Mouse (Mus musculus) cerebellum, postnatal 10 days (tissue): ENCODE measurements at regions not wholly inside any gene's neighbourhood (a gene's known extent, or its start where the extent isn't known, plus 50 kb on each side); places are given as distances from the start of the nearest gene placed in this dataset.

Source experiments
- DNase-seq, 2 experiments: peaks; one replicate each; pipeline ENCODE4 v3.0.0; 2021; ENCODE audit warnings: mixed read lengths in 2 of 2

DNA sequence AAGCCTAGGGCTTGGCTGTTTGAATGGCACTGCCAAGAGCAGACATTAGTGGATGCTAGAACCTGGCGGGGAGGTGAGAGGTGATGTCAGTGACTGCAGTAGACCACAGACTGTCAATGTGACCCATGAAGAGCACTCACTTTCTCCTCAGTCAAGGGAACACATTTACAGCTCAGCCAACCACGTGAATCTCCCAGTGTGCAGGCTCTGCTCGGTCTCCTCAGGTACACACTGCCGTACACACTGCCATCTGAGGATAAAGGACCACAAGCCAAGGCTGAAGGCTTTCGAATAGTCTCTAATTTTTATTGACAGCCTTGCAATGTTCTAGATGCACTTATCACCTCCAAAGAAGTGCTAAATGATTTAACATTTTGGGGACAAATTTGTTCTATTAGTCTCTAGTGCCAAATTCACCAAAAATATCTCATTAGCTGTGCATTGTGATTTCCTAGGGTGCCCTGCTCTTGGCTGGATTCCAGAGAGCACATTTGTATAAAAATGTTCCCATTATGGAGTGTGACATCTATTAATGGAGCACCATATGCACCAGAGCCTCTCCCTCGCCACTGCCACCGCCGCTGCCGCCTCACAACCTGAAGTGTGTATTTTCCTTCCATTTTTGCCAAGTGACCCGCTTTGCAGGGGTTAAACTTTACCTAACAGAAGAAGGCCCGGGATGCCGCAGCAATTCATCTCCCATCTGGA, 168.7 kb downstream of the Zfp326 start:
- peak; percentile 60 to 63 for DNase-seq

DNA sequence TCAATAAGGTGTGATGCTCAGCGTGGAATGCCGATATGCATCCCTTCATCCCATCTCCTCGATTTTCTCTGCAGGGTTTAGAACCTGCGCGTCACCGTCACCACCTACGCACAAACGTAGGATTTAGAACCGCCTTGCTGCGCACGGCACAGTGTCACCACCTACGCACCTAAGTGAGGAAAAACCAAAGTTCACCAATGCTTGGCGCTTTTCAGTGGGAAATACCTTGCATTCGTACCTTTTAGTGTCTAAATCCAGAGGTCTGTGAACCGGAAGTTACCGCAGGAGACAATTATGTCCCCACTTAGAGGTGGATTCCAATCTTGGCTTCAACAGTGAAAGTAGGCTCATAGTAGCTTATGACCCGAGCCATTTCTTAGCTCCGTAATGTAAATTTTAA, 162.0 kb downstream of the Zfp326 start:
- DNase-seq = no peak

DNA sequence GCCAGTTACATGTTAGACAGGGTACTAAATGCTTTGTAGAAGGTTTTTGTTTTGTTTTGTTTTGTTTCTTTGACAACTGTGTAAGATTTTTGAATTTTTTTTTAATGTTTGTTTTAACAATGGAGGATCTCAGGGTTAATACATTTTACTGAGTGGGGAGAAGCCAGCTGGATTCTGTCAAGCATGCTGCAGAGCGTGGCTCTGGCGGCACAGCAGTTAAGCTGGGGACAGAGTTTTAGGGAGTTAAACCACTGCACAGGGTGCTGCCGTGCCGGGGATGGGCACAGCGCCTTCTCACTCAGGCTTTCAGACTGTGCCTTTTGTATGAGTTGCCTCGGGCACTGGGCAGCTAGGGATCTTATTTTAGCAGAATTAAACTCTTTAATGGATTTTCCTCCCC, 159.8 kb downstream of the Zfp326 start:
- DNase-seq = peak in 1 of 2 experiments; percentile 25

DNA sequence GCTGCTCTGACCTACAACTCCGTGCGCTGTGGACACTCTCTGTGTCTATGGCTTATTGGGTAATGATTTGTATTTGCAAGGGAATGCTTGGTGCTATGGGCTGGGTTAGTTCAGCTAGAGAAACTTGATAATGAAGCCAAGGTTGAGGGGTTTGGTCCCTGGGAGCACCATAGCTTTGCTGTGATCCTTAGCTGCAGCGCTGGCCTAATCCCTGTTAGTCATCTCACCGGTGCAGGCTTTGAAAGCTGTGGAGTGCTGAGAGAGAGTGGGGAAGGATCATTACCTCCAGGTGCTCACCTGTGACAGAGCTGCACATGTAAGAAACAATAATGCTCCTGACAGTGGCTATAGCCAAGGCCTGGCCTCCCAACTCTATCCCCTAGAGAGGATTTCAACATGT, 156.6 kb downstream of the Zfp326 start:
- no peak for DNase-seq

DNA sequence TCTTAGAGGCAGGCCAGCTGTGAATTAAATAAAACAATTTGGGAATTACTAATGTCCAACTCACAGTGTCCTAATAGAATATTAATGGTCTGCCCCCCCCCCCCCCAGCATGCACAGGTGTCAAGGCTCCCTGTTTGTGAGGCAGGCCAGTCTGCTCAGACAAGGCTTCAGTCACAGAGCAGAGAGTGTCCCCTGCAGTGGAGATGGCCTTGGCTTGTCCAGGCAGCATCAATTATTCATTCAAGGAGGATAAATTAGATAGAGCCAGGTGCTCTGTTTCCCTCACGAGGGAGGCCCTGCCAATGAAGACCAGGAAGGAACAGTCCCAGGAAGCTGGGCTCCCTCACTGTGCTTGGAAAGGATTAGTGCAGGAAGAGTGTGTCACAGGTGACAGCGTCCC, 150.5 kb downstream of the Zfp326 start:
- peak in 1 of 2 experiments; percentile 29 for DNase-seq

DNA sequence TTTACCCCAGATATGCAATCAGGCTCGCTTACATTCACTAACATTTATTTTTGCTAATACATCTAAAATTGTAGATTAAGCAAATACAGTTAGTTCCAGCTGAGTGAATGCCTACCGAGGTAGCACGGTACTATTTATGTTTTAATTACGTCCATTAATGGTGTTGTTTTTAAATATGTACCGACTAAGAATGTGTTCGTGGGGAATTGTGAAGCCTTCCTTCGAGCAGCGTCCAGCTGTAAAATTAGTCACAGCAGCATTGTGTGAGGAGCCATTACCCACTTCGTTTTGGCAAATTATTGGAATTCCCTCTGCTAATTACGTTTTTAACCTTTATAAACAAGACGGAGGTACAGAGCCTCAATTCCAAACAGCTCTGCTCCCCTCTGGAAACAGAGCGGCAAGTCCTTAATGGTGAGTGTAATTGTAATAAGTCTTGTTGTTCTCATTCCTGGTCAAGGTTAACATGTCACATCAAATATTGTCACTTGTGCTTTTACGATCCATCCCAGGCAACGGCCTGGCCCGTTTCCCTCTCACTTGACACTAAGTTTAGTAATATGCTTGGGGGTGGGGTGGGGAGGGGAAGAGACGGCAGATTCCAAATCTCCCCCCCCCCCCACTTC, 128.0 kb downstream of the Zfp326 start:
- DNase-seq = peak; percentile 31 to 36

DNA sequence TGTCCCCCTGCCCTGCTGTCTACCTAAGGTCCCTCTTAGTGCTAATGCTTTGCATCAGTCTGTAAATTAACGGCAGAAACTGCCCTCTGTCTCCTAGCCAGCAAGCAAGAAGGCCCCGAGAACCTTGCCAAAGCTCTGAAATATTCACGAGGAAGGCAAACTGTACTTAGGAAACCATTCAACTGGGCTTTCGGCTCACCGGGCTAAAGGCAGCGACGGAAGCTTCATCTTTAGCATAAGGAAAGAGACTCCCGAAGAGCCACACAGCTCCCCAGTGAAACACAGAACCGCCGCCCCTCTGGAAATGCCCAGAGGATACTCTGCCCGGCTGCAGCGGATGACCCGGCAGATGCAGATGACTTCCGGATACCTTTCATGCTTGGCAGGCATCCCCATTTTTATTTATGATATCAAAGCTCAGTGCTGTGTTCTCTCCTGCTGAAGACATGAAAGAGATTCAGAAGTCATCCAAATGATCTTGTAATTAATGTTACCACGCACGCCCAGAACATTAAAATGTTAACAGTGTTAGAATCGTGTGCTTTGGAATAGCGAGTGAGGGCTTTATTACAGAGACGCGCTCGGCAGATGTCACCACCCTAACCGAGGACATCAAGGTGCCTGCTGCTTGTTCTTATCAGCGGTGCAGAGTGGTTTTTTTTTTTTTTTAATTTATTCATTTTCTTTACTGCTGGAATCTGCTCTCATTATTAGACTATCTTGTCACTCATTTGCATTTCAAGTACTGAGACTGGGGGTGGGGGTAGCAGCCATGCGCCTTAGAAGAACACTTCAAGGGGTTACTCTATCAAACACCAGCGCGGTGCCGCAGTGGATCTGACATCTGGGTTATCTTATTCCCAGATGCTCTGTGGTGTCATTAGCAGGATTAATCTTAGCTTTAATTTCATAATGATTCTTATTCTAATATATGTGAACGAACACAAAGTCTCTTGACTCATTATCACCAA, 127.2 kb downstream of the Zfp326 start:
- DNase-seq = peak; percentile 43 to 53

DNA sequence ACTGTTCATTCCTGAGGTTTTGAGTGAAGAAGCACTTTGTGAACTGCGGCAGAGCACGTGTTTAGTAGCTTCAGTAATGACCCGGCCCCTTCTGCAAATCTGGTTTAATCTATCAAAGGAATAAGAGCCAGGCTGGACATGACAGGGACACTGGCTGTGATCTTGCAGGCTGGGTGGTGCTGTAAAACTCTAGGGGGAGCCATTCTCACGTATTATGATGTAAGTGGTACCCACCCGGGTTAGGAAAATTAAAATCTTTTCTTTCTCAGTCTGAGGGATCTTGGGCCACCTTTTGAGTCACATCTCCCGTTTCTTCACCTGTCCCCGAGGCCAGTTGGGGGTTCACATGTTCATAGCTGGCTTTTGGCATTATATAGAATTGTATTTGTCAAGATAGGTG, 126.0 kb downstream of the Zfp326 start:
- DNase-seq = peak; percentile 77 to 83

DNA sequence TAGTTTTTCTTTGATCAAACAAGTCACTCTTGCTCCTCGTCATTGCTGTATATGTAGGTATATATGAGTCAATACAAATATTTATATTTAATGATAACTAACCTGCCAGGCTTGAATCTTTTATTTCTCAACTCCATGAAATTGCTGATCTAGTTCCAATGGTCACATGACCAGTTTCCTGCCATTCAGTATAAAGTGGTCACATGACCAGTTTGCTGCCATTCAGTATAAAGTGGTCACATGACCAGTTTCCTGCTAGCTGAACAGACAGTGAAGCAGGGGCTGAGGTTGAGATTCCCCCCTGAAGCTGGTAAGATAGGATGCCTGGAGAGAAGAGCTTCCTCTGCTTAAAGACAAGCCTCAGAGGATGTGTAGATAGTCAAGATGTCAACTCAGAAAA, 117.9 kb downstream of the Zfp326 start:
- DNase-seq = no peak

DNA sequence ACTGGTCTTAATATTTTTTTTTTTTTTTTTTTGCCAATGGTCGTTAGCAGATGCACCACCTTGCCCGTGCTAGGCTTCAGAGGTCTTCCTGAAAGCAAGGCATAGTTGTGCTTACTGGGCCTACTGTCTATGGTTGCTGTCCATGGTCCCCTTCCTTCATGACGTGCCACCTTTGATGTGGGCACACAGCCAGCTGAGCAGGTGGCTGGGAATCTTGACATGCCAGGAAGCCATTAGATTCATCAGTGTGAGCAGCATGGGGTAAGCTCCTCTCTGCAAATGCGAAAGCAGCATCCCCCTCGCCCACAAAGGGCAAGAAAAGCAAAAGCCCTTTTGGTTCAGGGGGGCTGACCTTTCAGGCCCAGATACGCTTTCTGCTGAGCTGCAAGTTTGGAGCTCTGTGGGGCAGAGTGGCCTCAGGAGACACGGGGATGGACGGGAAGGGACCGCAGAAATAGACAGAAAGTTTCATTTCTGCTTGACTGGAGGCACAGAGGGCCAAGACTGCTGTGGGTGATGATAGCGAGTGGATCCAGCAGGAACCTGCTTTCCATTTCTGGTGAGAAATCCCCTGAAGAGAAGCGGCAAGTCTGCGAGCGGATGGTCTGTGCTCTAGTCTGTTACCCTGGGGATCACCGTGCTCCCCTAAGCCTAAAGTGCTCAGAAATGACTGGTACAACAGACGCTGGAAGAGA, 116.8 kb downstream of the Zfp326 start:
- peak; percentile 97 for DNase-seq

DNA sequence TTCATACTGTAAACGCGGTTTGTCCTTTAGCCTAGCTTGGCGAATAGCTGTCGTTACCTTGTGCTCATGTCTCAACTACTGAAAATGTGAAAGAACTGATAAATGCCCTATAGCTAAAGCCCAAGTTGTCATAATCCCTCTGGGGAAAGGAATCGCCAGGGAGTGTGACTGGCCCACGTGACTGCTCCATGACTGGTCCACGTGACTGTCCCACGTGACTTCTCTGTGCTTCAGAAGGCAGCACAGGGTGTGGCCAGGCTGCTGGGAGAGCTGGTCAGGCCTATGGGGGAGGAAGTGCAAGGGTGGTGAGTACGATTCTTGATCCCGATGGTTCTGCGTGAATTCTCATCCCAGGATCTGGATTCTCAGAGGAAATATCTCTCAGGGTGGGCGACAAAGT, 114.4 kb downstream of the Zfp326 start:
- no peak for DNase-seq

DNA sequence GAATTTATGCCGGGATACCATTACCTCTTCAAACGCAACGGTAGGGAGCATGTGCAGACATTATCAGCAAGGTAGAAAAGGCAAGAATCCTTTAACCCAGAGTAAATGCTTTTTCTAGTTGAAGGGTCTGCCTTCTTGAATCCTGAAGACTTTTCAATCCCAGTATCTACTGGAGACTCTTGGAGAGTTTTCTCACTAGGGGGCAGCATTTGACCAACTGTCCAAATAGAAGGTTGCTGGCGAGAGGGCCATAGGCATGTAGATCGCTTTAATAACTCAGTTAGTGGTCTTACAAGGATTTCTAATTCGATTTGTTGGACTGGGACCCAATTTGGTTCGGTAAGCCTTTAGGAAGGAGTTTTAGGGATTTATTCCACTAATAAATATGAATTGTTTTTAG, 110.0 kb downstream of the Zfp326 start:
- DNase-seq = peak; percentile 89 to 94

DNA sequence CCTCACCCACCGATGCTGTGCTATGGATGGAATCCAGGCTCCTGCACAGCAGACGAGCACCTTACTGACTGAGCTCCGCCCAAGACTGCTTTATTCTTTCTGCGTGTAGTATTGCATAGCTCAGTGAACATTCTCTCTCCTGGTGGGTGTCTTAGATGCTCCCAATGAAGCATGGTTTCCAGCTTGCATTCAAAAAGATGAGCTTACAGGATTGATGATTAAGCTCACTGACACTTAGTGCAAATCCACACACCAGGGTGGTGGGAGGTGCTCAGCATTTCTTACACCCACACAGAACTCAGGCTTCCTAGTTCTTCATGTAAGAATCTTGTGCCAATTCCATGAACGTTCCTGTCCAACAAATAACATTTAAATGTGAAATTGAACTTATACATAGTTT, 106.8 kb downstream of the Zfp326 start:
- no peak for DNase-seq

DNA sequence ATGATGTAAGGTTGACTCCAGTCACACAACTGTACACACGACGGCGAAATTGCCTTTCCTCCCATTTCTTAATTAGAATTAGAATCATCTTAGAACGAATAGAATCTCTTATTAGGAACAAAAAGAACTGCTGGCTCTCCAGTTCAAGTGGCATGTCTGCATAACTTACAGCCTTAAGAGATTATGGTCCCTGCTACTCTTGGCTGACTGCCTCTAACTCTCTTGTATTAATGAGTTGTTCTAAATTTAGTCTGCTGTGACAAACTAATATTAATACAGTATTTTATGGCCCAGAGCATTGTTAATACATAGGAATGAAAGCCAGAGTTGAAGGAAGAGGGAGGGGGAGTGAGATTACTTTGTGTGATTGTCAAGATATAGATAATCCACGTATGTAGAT, 100.4 kb downstream of the Zfp326 start:
- DNase-seq = no peak

DNA sequence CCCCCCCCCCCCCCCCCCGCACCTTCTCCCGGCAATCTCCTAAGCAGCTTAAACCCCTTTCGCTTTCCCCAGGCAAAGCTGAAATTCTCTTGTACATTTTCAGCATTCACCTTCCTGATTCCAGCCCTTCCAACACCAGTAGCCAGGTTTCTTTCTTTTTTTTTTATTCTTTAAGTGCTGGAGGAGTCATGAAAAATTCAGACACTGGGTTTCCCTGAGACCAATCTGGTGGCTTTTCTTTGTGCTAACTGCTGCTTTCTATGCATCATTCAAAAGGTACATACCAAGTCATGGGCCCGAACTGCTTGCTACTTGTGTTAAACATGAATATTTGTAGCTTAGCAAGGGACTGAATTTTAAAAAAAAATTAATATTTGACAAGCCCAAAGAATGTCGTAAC, 99.7 kb downstream of the Zfp326 start:
- DNase-seq = no peak

DNA sequence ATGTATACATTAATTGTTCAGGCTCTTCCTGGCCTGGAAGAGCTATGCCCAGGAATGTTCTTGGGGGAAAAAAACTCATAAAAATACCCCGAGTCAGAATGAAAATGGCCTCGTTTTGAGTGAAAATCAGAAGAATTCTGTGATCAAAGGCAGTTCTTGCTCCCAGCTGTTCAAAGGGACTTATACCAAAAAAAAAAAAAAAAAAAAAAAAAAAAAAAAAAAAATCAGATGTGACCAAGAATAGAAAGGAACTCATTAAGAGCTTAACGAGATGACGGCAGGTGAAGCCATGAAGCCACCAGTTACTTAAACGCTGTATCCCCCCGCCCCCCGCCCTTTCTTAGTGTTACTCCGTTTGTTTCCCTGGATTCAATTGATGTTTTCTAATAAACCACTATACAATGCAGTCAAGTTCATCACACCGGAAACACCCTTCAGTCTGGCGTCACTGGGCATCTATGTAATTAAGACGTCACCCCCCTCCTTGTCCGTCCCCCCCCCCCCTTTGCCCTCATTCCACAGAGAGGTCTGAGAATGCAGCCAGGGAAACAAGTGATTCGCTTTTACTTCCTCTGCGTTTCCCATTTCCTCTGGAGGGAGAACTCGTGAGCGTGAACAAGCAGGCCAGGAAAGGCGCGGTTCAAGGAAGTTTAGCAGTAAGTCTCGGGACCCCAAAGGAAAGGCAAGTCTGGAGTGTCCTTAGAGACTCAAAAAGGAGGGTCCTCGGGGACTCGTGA, 99.1 kb downstream of the Zfp326 start:
- no peak for DNase-seq

DNA sequence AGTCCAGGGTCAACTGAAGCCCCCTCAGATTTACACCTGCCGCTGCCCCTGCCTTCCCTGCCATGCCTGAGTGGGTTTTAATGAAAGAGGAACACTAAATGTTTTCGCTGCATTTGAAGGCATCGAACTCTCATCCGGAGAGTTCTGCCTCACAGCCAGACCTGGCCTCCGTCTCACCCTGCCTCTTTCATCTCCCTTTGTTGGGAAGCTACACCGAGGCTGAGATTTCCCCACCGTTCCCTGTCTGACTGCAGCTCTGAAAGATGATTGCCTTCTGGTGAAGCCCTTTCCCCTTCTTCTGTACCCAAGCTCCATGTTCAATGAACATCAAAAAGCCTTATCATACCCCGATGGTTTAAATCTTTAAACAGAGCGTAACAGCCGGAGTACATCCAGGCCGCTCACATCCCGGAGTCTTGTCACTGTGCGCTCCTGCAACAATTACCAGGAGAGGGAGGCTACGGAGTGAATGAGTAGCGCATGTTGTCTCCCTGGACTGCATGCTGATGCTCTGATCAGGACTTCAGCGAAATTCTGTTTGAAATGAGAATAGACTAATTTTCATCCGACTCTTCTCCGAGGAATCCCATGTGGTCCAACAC, 98.3 kb downstream of the Zfp326 start:
- no peak for DNase-seq
